ENCODE assay signal across 8 mouse cellular contexts in the genomic region with DNA sequence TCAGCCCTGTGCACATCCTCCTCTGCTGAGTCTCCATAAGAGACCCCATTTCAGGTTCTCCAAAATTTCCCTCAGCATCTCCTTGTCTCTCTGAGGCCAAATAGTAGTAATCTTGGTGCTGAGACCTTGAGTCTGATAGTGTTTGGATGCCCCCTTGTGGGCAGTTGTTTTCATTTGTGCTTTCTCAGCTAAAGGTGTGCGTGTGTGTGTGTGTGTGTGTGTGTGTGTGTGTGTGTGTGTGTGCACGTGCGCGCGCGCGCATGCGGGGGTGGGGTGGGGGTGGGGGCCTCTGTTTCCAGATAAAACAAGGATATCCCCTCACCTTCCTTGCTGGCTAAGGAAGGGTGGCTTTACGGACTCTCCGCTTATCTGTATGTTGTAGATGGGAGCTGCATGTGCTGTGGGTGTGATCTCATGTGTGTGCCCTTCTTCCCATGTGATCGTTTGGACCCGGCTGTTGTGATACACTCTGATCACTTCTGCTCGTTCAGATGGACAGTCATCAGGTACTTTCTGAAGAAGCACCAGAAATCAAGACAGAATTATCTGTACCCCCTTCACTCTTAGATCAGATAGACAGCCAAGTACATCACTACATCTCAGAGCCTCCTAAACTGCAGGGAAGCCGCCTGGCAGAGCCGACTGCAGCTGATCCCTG. TPM values are rescaled to one million over a fixed set of nuclear protein-coding genes. Genes with fewer than 3 reads are reported as not detected.
DNase-seq lines count a peak whose midpoint lies in the region; ATAC-seq lines count a peak whose summit lies in the region.

No protein-coding gene starts in this region.

- H3K4me2 ChIP-seq in hindbrain, embryonic 11.5 days (replicated peaks; ENCODE audit: low read depth, low read length), result no peak overlapping the region
- H3K4me2 ChIP-seq in hindbrain, embryonic 16.5 days (ENCODE audit: low read length), result no peak overlapping the region
- no peak overlapping the region for H3K4me2 ChIP-seq in heart, embryonic 13.5 days

- intact Hi-C loops in left cerebral cortex, postnatal 14 days (cut with DNase I), result loop anchor here (5.0 kb wide), 2 partner anchors 82 to 142 kb away; a partner anchor contains a TSS

- H3K36me3 ChIP-seq in hindbrain, embryonic 11.5 days (ENCODE audit: control insufficient read depth, insufficient read depth, low read length), result no peaks in the 10 kb centered on the region
- H3K36me3 ChIP-seq in hindbrain, embryonic 16.5 days (ENCODE audit: control insufficient read depth, insufficient read depth, low read length), result no peaks in the 10 kb centered on the region
- H3K36me3 ChIP-seq in heart, embryonic 13.5 days, result no peaks in the 10 kb centered on the region

- H3K27ac ChIP-seq in hindbrain, embryonic 11.5 days (ENCODE audit: low read depth, low read length), result no peak overlapping the region
- H3K27ac ChIP-seq in hindbrain, embryonic 16.5 days (ENCODE audit: low read depth, low read length), result no peak overlapping the region
- 0 out of 2 replicates have a peak overlapping the region, but pooled peaks have one; percentile 21 for H3K27ac ChIP-seq in heart, embryonic 13.5 days (replicated peaks)

- no peak for ATAC-seq in hindbrain, embryonic 11.5 days (ENCODE audit: low FRiP score)
- ATAC-seq in hindbrain, embryonic 16.5 days, result no peak
- no peak for ATAC-seq in heart, embryonic 13.5 days (ENCODE audit: extremely low read depth, insufficient number of reproducible peaks, low FRiP score, low TSS enrichment)

- no peak overlapping the region for H3K9ac ChIP-seq in hindbrain, embryonic 11.5 days (ENCODE audit: low read depth, low read length)
- H3K9ac ChIP-seq in hindbrain, embryonic 16.5 days (ENCODE audit: low read depth, low read length), result no peak overlapping the region
- H3K9ac ChIP-seq in heart, embryonic 13.5 days, result no peak overlapping the region

- no peaks in the 10 kb centered on the region for H3K9me3 ChIP-seq in hindbrain, embryonic 11.5 days (ENCODE audit: control insufficient read depth, low read length)
- H3K9me3 ChIP-seq in hindbrain, embryonic 16.5 days (ENCODE audit: control insufficient read depth, low read length), result no peaks in the 10 kb centered on the region
- peaks cover 4% of the 10 kb centered on the region; the same call in 1 of the 2 replicates for H3K9me3 ChIP-seq in heart, embryonic 13.5 days

- WGBS in hindbrain, embryonic 11.5 days, result 44% methylated on average over 15 of the region's 15 CpGs
- WGBS in hindbrain, embryonic 16.5 days, result 48% methylated on average over 15 of the region's 15 CpGs
- WGBS in heart, embryonic 13.5 days, result 43% methylated on average over 9 of the region's 15 CpGs

- no peak overlapping the region for H3K4me3 ChIP-seq in hindbrain, embryonic 11.5 days (ENCODE audit: low read depth, low read length)
- no peak overlapping the region for H3K4me3 ChIP-seq in hindbrain, embryonic 16.5 days (ENCODE audit: low read length)
- no peak overlapping the region for H3K4me3 ChIP-seq in heart, embryonic 13.5 days

- peaks cover 10% of the 10 kb centered on the region for H3K4me1 ChIP-seq in hindbrain, embryonic 11.5 days (replicated peaks; ENCODE audit: control insufficient read depth, insufficient read depth, low read length)
- H3K4me1 ChIP-seq in hindbrain, embryonic 16.5 days (ENCODE audit: control insufficient read depth, insufficient read depth, low read depth, low read length), result peaks cover 9% of the 10 kb centered on the region
- peaks cover 62% of the 10 kb centered on the region for H3K4me1 ChIP-seq in heart, embryonic 13.5 days

- no peaks in the 10 kb centered on the region for H3K27me3 ChIP-seq in hindbrain, embryonic 11.5 days (ENCODE audit: control insufficient read depth, insufficient read depth, low read length)
- H3K27me3 ChIP-seq in hindbrain, embryonic 16.5 days (replicated peaks; ENCODE audit: control insufficient read depth, insufficient read depth, low read length), result no peaks in the 10 kb centered on the region
- H3K27me3 ChIP-seq in heart, embryonic 13.5 days (replicated peaks), result no peaks in the 10 kb centered on the region

- DNase-seq in hindbrain, embryonic 11.5 days (ENCODE audit: low spot score), result peak; percentile 73
- DNase-seq in CD8-positive naive resting alpha-beta T cell, adult 2 months (ENCODE audit: low read depth in 2 of 2, low spot score in 2 of 2), result peak; percentile 62 to 72
- DNase-seq in c-Kit-positive CD71-positive TER-119-negative erythroid progenitor cells, embryonic 14.5 days (ENCODE audit: low read depth), result peak; percentile 16
- peak; percentile 57 to 73 for DNase-seq in left cerebral cortex, postnatal 14 days (ENCODE audit: low spot score in 2 of 2)
- DNase-seq in retina, adult 2 months (ENCODE audit: low read depth, low spot score), result peak; percentile 16
- no peak for DNase-seq in frontal cortex, postnatal 10 days (ENCODE audit: low spot score in 2 of 2)

RNA-seq across cellular contexts. Expression of a gene that starts 30.8 kb away (rescaled TPM):
- 0.17 and 0.31 TPM in 2 replicates for polyA plus RNA-seq in hindbrain, embryonic 11.5 days (2014; fragmentation: Nextera tagmentation; extraction: Ambion mirVana)
- not detected in 2 replicates for polyA plus RNA-seq in hindbrain, embryonic 16.5 days (2015; fragmentation: Nextera tagmentation; extraction: Ambion mirVana)
- polyA plus RNA-seq in heart, embryonic 13.5 days (2015; fragmentation: Nextera tagmentation; extraction: Ambion mirVana), result 0.14 and 0.23 TPM in 2 replicates
- total RNA-seq in left cerebral cortex, postnatal 14 days (2021), result not detected

RNA-seq across cellular contexts. Expression of a gene that starts 35.0 kb away (rescaled TPM):
- 0.50 and 1.1 TPM in 2 replicates for polyA plus RNA-seq in hindbrain, embryonic 11.5 days (2014; fragmentation: Nextera tagmentation; extraction: Ambion mirVana)
- 0.16 TPM in 2 replicates for polyA plus RNA-seq in hindbrain, embryonic 16.5 days (2015; fragmentation: Nextera tagmentation; extraction: Ambion mirVana)
- polyA plus RNA-seq in heart, embryonic 13.5 days (2015; fragmentation: Nextera tagmentation; extraction: Ambion mirVana), result 0.15 and 0.21 TPM in 2 replicates
- total RNA-seq in left cerebral cortex, postnatal 14 days (2021), result under 1 TPM; 0.33 to 0.34 TPM

Comparison
In these comparisons a context has a peak if more than half of its experiments do, and no peak if none do; other contexts are left out.
1. DNase-seq: peak in hindbrain, embryonic 11.5 days (single experiment), CD8-positive naive resting alpha-beta T cell, adult 2 months (2 of 2), c-Kit-positive CD71-positive TER-119-negative erythroid progenitor cells, embryonic 14.5 days (single experiment), left cerebral cortex, postnatal 14 days (2 of 2) and retina, adult 2 months (single experiment); none in frontal cortex, postnatal 10 days (0 of 2).